Mouse (Mus musculus): Measurements from ENCODE around the gene Myom1. TPM values are rescaled to one million over a fixed set of nuclear protein-coding genes. Genes with fewer than 3 reads are reported as not detected.
"Not testable (repeated sequence)": the region's sequence is repeated elsewhere in the genome, so short reads cannot be mapped to it uniquely, and the experiment has no call there.

Gene Myom1
- 5.5 and 5.6 TPM in 2 replicates for polyA plus RNA-seq (2015; fragmentation: Nextera tagmentation; extraction: Ambion mirVana)

DNA sequence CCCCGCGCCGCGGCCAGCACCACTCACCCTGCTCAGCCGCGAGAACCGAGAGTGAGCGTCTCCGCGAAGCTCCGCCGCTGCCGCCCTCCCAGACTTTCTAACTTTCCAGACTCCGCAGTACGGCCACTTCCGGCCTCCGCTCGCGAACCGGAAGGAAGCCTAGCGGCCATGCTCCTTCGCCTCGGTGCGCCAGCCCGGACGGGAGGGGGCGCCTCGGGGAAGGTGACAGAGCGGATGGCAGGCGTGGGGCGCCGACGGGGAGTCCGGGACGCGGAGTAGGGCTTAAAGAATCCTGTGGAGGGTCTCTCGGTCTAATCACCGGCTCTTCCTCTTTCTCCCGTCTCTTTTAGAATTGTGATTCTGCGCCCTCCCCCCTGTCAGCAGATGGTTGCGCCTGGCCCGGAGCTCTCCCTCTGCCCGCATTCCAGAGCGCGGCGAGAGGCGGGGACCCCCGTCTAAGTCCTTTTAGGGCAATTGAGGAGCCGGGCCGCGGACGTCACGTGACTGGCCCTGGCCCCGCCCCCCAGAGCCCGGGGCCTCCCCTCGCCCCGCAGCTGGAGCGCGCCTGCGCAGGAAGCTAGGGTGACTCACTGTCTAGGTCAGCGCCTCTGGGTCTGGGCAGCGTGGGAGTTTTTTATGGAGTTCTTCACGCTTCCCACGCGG, at the start of gene Myom1:
Myom1 (plus strand) TSS at position 553 of the 663 bp plus-strand sequence.
- Histone ChIP-seq H3K9ac (peak within 1 kb of the TSS; percentile 98), H3K36me3 (no peaks in the 10 kb centered on the region), H3K4me1 (peaks cover 37% of the 10 kb centered on the region), H3K27me3 (no peaks in the 10 kb centered on the region), H3K4me3 (peak within 1 kb of the TSS; percentile 81), H3K27ac (peak within 1 kb of the TSS; percentile 100), H3K4me2 (peak within 1 kb of the TSS; percentile 70), H3K9me3 (0 out of 2 replicates have a peak, but pooled peaks cover 3% of the 10 kb centered on the region)
- WGBS: under 1% methylated on average over 65 of the region's 65 CpGs
- ATAC-seq (ENCODE audit: insufficient number of reproducible peaks, insufficient read depth, low FRiP score, low TSS enrichment, low read depth): peak; percentile 95

DNA sequence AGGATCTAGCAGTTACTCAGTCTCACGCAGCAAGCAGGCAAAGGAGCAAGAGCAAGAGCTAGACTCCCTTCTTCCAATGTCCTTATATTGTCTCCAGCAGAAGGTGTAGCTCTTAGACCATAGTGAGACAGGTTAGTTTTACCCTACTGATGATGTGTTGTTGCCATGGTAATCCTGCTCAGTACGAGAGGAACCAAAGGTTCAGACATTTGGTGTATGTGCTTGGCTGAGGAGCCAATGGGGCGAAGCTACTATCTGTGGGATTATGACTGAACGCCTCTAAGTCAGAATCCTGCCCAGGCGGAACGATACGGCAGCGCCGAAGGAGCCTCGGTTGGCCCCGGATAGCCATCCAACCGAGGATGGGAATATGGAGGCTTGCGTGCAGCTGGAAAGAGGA, 38.9 kb upstream of the Myom1 start:
- not testable (repeated sequence) for H3K9ac ChIP-seq, H3K27ac ChIP-seq, H3K4me1 ChIP-seq, H3K36me3 ChIP-seq, H3K4me2 ChIP-seq, H3K4me3 ChIP-seq, H3K27me3 ChIP-seq, H3K9me3 ChIP-seq
- ATAC-seq (ENCODE audit: insufficient number of reproducible peaks, insufficient read depth, low FRiP score, low TSS enrichment, low read depth): peak; percentile 100
- 73% methylated on average over 13 of the region's 13 CpGs for WGBS

DNA sequence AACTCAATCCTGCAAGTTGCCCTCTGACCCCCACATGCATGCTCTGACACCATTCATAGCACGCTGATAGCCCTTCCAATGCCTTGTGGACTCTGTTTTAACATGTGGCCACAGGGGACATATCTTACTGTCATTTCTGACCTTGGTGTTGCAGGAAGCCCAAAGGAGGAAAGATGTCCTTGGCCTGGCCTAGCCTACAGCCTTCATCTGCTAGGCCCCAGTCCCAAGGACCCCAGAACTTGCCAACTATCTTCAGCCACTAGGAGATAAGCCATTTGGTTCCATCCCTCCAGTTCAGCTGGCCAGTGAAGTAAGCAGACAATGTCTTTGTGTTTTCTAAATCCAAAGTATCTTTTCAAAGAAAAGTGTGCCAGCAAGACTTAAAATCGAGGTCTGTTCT, 37.2 kb upstream of the Myom1 start:
- H3K36me3 ChIP-seq: no peaks in the 10 kb centered on the region
- no peak overlapping the region for H3K27ac ChIP-seq
- WGBS: 76% methylated on average over 2 of the region's 2 CpGs
- no peak overlapping the region for H3K9ac ChIP-seq
- H3K4me2 ChIP-seq: no peak overlapping the region
- H3K4me3 ChIP-seq: no peak overlapping the region
- ATAC-seq (ENCODE audit: insufficient number of reproducible peaks, insufficient read depth, low FRiP score, low TSS enrichment, low read depth): no peak
- H3K9me3 ChIP-seq: no peaks in the 10 kb centered on the region
- H3K4me1 ChIP-seq: no peaks in the 10 kb centered on the region
- no peaks in the 10 kb centered on the region for H3K27me3 ChIP-seq

DNA sequence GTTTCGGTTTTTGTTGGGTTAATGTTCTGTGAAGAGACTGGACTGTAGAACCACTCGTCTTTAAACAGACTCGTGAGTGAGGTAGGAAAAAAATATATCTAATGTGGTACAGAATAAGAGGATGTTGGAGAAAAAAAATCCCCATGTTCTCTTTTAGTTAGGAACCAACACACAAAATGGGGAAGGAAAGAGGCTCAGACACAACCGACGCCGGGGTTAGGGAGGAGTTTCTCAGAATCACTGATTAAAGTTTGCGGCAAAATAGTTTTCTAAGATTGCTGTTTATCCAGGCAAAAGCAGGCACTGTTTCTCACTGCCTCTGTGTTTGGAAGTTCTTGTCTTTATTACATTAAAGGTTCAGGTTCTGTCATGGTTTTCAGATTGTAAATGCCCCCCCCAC, 36.3 kb upstream of the Myom1 start:
- H3K27me3 ChIP-seq: no peaks in the 10 kb centered on the region
- H3K4me1 ChIP-seq: no peaks in the 10 kb centered on the region
- H3K9ac ChIP-seq: no peak overlapping the region
- H3K4me3 ChIP-seq: no peak overlapping the region
- no peaks in the 10 kb centered on the region for H3K9me3 ChIP-seq
- no peak overlapping the region for H3K4me2 ChIP-seq
- WGBS: 81% methylated on average over 7 of the region's 7 CpGs
- H3K27ac ChIP-seq: no peak overlapping the region
- no peaks in the 10 kb centered on the region for H3K36me3 ChIP-seq
- ATAC-seq (ENCODE audit: insufficient number of reproducible peaks, insufficient read depth, low FRiP score, low TSS enrichment, low read depth): no peak

DNA sequence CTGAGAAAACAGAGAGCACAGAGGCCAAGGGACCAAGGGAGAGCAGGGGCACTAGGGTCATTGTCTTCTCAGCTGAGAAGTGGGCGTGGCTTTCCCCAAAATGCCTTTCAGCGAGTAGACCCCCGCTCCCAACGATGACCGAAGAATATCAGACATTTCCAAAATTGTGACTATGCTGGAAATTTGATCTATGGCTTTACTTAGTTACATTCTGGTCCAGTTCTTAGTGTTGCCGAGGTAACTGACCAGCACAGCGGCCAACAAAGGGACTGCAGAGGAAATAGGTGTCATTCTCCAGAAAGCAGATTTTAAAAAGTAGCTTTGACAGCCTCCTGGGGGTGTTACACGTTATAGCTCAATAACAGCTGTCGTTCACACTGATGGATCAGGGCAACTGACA, 35.2 kb upstream of the Myom1 start:
- H3K27me3 ChIP-seq: no peaks in the 10 kb centered on the region
- no peak overlapping the region for H3K27ac ChIP-seq
- ATAC-seq (ENCODE audit: insufficient number of reproducible peaks, insufficient read depth, low FRiP score, low TSS enrichment, low read depth): no peak
- no peaks in the 10 kb centered on the region for H3K4me1 ChIP-seq
- H3K9ac ChIP-seq: no peak overlapping the region
- H3K4me3 ChIP-seq: no peak overlapping the region
- no peak overlapping the region for H3K4me2 ChIP-seq
- no peaks in the 10 kb centered on the region for H3K9me3 ChIP-seq
- no peaks in the 10 kb centered on the region for H3K36me3 ChIP-seq
- WGBS: 43% methylated on average over 9 of the region's 9 CpGs

DNA sequence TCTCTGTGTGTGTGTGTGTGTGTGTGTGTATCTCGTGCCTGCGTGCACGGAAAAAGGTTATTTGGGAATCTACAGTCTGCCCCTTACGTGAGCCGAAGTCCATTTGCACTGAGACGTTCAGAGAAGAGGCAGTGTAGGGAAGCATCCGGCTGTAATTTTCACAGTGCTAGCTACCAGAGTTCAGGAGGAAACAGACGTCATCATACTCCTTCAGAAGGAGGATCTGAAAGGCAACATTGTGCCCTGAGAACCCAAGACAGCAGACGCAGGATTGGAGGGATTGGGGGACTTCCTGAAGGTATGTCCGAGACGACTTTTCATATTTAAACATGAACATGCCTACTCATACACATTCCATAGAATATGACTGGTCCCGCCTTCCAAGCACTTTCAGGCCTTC, 34.8 kb upstream of the Myom1 start:
- Histone ChIP-seq H3K27me3 (no peaks in the 10 kb centered on the region), H3K4me1 (no peaks in the 10 kb centered on the region), H3K36me3 (no peaks in the 10 kb centered on the region), H3K9me3 (no peaks in the 10 kb centered on the region), H3K27ac (no peak overlapping the region), H3K4me2 (no peak overlapping the region), H3K9ac (no peak overlapping the region), H3K4me3 (no peak overlapping the region)
- no peak for ATAC-seq (ENCODE audit: insufficient number of reproducible peaks, insufficient read depth, low FRiP score, low TSS enrichment, low read depth)
- WGBS: 43% methylated on average over 12 of the region's 12 CpGs

DNA sequence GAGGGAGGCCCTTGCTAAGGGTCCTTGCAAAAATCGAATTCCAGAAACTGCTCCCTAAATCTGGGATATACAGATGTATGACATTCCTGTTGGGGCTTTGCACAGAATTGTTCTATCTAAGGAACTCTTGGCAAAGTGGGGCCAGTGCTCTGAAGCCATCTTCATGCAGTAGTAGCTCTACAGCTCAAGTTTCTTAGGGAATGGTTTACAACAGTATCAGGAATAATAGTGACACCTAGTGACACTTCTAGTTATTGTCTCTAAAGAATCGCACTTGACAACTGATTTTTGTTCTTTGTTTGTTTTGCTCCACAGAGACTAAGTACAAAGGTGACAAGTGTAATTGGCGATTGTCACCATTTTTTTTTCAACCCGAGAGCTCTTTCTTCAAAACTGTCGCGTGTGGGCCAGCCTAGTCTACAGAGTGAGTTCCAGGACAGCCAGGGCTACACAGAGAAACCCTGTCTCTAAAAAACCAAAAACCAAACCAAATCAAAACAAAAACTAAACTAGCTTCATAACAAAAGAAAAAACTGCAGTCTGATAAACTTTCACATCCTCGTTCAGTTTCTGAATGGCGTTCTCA, 33.7 kb upstream of the Myom1 start:
- no peak for ATAC-seq (ENCODE audit: insufficient number of reproducible peaks, insufficient read depth, low FRiP score, low TSS enrichment, low read depth)
- no peaks in the 10 kb centered on the region for H3K9me3 ChIP-seq
- H3K9ac ChIP-seq: no peak overlapping the region
- WGBS: 28% methylated on average over 8 of the region's 8 CpGs
- no peaks in the 10 kb centered on the region for H3K27me3 ChIP-seq
- H3K4me2 ChIP-seq: no peak overlapping the region; the same call in 1 of the 2 replicates
- no peak overlapping the region for H3K4me3 ChIP-seq
- H3K36me3 ChIP-seq: peaks cover 7% of the 10 kb centered on the region
- H3K4me1 ChIP-seq: no peaks in the 10 kb centered on the region
- H3K27ac ChIP-seq: no peak overlapping the region

DNA sequence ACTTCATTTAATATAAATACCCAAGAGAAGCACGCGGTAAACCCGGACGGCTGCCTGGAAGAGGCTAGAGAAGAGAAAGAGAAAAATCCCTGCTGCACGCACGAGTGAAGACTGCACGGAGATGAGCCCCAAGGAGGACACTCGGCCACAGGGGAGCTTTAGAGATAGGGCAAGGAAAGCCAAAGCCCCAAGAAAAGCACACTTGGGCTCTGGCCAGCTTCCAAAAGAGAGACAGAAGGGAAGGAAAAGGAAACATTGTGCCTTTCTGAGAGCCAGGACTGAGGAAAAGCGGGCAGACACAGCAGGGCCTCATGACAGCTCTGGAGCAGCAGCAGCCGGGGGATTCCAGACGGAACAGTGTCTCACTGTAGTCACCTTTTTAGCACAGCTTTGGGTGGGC, 31.2 kb upstream of the Myom1 start:
- Histone ChIP-seq H3K9ac (no peak overlapping the region), H3K36me3 (peaks cover 27% of the 10 kb centered on the region), H3K4me3 (no peak overlapping the region), H3K4me2 (no peak overlapping the region), H3K27ac (no peak overlapping the region), H3K9me3 (no peaks in the 10 kb centered on the region), H3K27me3 (no peaks in the 10 kb centered on the region), H3K4me1 (no peaks in the 10 kb centered on the region)
- ATAC-seq (ENCODE audit: insufficient number of reproducible peaks, insufficient read depth, low FRiP score, low TSS enrichment, low read depth): no peak
- 68% methylated on average over 11 of the region's 11 CpGs for WGBS

DNA sequence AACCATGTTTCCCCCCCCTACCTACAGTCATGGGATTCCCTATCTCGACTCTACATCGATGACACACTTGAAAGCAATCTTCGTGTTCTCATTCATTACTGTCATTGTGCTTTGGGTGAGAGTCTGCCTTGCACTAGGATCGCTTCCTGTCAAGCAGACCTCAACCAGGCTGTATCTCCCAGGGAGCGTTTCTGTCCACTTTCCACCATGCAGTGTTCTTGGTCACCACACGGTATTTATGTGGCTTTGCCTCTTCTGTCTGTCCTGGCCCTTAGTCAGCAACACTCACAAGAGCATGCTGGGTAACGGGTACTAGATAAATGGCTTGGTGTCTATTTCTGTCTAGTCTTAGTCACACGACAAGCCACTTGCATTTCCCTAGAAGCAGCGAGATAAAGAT, 29.0 kb upstream of the Myom1 start:
- Histone ChIP-seq H3K27ac (no peak overlapping the region), H3K9me3 (no peaks in the 10 kb centered on the region), H3K4me2 (no peak overlapping the region), H3K4me3 (no peak overlapping the region), H3K27me3 (no peaks in the 10 kb centered on the region), H3K9ac (no peak overlapping the region), H3K36me3 (peaks cover 35% of the 10 kb centered on the region), H3K4me1 (no peaks in the 10 kb centered on the region)
- no peak for ATAC-seq (ENCODE audit: insufficient number of reproducible peaks, insufficient read depth, low FRiP score, low TSS enrichment, low read depth)
- 90% methylated on average over 9 of the region's 9 CpGs for WGBS

DNA sequence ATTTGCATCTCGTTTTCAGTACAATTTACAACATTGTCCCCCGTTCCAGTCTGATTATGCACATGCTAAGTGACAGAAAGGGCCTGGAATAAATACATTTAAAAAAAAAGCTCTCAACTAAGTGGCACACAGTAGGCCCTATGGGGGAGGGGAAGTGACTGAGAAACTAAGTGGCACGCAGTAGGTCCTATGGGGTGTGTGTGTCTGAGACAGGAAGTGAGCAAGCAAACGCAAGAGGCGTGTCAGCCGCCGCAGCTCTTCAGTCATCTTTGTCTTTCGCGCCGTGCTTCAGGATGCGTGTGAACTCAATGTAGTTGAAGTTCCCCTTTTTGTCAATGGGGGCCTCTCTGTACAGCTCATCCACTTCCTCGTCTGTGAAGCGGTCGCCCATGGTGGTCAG, 28.4 kb upstream of the Myom1 start:
- ATAC-seq (ENCODE audit: insufficient number of reproducible peaks, insufficient read depth, low FRiP score, low TSS enrichment, low read depth); H3K9me3 ChIP-seq: not testable (repeated sequence)

DNA sequence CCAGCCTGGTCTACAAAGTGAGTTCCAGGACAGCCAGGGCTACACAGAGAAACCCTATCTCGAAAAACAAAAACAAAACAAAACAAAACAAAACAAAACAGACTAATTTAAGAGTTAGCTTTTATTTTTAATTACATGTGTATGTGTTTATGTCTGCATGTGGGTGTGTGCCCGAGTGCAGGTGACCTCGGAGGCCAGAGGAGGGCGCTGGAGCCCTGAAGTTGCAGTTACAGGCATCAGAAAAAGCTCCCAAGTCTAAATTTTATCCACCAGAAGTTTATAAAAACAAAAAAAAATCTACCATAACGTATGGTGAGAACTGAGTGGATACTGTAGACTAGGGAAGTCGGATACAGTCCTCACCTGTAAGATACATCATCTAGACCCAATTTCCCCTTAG, 24.6 kb upstream of the Myom1 start:
- Histone ChIP-seq H3K27ac (no peak overlapping the region), H3K36me3 (peaks cover 65% of the 10 kb centered on the region), H3K27me3 (no peaks in the 10 kb centered on the region), H3K4me3 (no peak overlapping the region), H3K4me2 (no peak overlapping the region), H3K9ac (no peak overlapping the region), H3K4me1 (no peaks in the 10 kb centered on the region), H3K9me3 (no peaks in the 10 kb centered on the region)
- ATAC-seq (ENCODE audit: insufficient number of reproducible peaks, insufficient read depth, low FRiP score, low TSS enrichment, low read depth): no peak
- WGBS: 85% methylated on average over 6 of the region's 6 CpGs

More for the DNA sequence above, 28.4 kb upstream of the Myom1 start:
- not testable (repeated sequence) for H3K4me1 ChIP-seq, H3K4me3 ChIP-seq, H3K9ac ChIP-seq, H3K4me2 ChIP-seq, H3K27me3 ChIP-seq, H3K27ac ChIP-seq
- peaks cover 35% of the 10 kb centered on the region for H3K36me3 ChIP-seq
- WGBS: 86% methylated on average over 14 of the region's 14 CpGs
